Mouse (Mus musculus): ENCODE measurements around the gene Hoxb5. TPM values are rescaled to one million over a fixed set of nuclear protein-coding genes. Genes with fewer than 3 reads are reported as not detected.

The Hoxb5 gene
- polyA plus RNA-seq, 1 experiment from 2014 or later = 7.5 TPM

GRCm38 (mm10) chr11:96346916-96347520, 43.9 kb downstream of the Hoxb5 start:
- Histone ChIP-seq H3K4me2 (replicated peaks; ENCODE audit: low read depth) (no peak overlapping the region), H3K36me3 (ENCODE audit: control insufficient read depth, insufficient read depth, low read length) (no peaks in the 10 kb centered on the region; the same call in 1 of the 2 replicates), H3K27me3 (ENCODE audit: control insufficient read depth, insufficient read depth, low read length) (peaks cover 4% of the 10 kb centered on the region; the same call in 1 of the 2 replicates), H3K4me3 (ENCODE audit: low read depth, low read length) (no peak overlapping the region), H3K4me1 (replicated peaks; ENCODE audit: control insufficient read depth, insufficient read depth) (0 out of 2 replicates have a peak, but pooled peaks cover 2% of the 10 kb centered on the region), H3K9ac (ENCODE audit: low read length) (no peak overlapping the region), H3K27ac (replicated peaks) (peak overlapping the region; percentile 90), H3K9me3 (ENCODE audit: control insufficient read depth, low read length) (no peaks in the 10 kb centered on the region)
- ATAC-seq (ENCODE audit: low FRiP score, low TSS enrichment) (no peak), DNase-seq (ENCODE audit: low spot score) (no peak)
- WGBS = 45% methylated on average over 5 of the region's 5 CpGs
- no peak for TF ChIP-seq EP300 (optimal IDR thresholded peaks at IDR 0.05)
- no peak for TF ChIP-seq CTCF (IDR thresholded peaks at IDR 0.05; ENCODE audit: low read depth)

GRCm38 (mm10) chr11:96347717-96348116, 44.6 kb downstream of the Hoxb5 start:
- no peak for ATAC-seq (ENCODE audit: low FRiP score, low TSS enrichment)
- H3K27me3 ChIP-seq (ENCODE audit: control insufficient read depth, insufficient read depth, low read length) = peaks cover 4% of the 10 kb centered on the region; the same call in 1 of the 2 replicates
- no peak overlapping the region for H3K4me3 ChIP-seq (ENCODE audit: low read depth, low read length)
- H3K4me2 ChIP-seq (replicated peaks; ENCODE audit: low read depth) = 0 out of 2 replicates have a peak overlapping the region, but pooled peaks have one; percentile 14
- WGBS = 31% methylated on average over 4 of the region's 4 CpGs
- H3K4me1 ChIP-seq (replicated peaks; ENCODE audit: control insufficient read depth, insufficient read depth) = 0 out of 2 replicates have a peak, but pooled peaks cover 2% of the 10 kb centered on the region
- H3K9me3 ChIP-seq (ENCODE audit: control insufficient read depth, low read length) = no peaks in the 10 kb centered on the region
- H3K36me3 ChIP-seq (ENCODE audit: control insufficient read depth, insufficient read depth, low read length) = no peaks in the 10 kb centered on the region; the same call in 1 of the 2 replicates
- TF ChIP-seq CTCF (IDR thresholded peaks at IDR 0.05; ENCODE audit: low read depth) = no peak
- no peak for TF ChIP-seq EP300 (optimal IDR thresholded peaks at IDR 0.05)
- DNase-seq (ENCODE audit: low spot score) = no peak
- H3K9ac ChIP-seq (ENCODE audit: low read length) = no peak overlapping the region
- H3K27ac ChIP-seq (replicated peaks) = peak overlapping the region; percentile 72

- no peak for ATAC-seq (ENCODE audit: low FRiP score, low TSS enrichment)
- no peaks in the 10 kb centered on the region; the same call in 1 of the 2 replicates for H3K36me3 ChIP-seq (ENCODE audit: control insufficient read depth, insufficient read depth, low read length)
- no peaks in the 10 kb centered on the region for H3K9me3 ChIP-seq (ENCODE audit: control insufficient read depth, low read length)
- peak overlapping the region; percentile 72 for H3K27ac ChIP-seq (replicated peaks)
- H3K4me3 ChIP-seq (ENCODE audit: low read depth, low read length) = no peak overlapping the region
- H3K9ac ChIP-seq (ENCODE audit: low read length) = no peak overlapping the region
- WGBS = 34% methylated on average over 21 of the region's 21 CpGs
- TF ChIP-seq CTCF (IDR thresholded peaks at IDR 0.05; ENCODE audit: low read depth) (no peak), EP300 (optimal IDR thresholded peaks at IDR 0.05) (no peak)
- peaks cover 2% of the 10 kb centered on the region; the same call in 1 of the 2 replicates for H3K27me3 ChIP-seq (ENCODE audit: control insufficient read depth, insufficient read depth, low read length)
- peak overlapping the region; percentile 31; the same call in 1 of the 2 replicates for H3K4me2 ChIP-seq (replicated peaks; ENCODE audit: low read depth)
- peak; percentile 34 for DNase-seq (ENCODE audit: low spot score)
- H3K4me1 ChIP-seq (replicated peaks; ENCODE audit: control insufficient read depth, insufficient read depth) = no peaks in the 10 kb centered on the region
Measured at GRCm38 (mm10) chr11:96348141-96348928, 45.2 kb downstream of the Hoxb5 start.

GRCm38 (mm10) chr11:96348988-96349387, 45.9 kb downstream of the Hoxb5 start:
- Histone ChIP-seq H3K36me3 (ENCODE audit: control insufficient read depth, insufficient read depth, low read length) (no peaks in the 10 kb centered on the region; the same call in 1 of the 2 replicates), H3K9ac (ENCODE audit: low read length) (no peak overlapping the region), H3K9me3 (ENCODE audit: control insufficient read depth, low read length) (no peaks in the 10 kb centered on the region), H3K4me3 (ENCODE audit: low read depth, low read length) (no peak overlapping the region), H3K4me2 (replicated peaks; ENCODE audit: low read depth) (peak overlapping the region; percentile 31), H3K27ac (replicated peaks) (peak overlapping the region; percentile 78), H3K4me1 (replicated peaks; ENCODE audit: control insufficient read depth, insufficient read depth) (no peaks in the 10 kb centered on the region), H3K27me3 (ENCODE audit: control insufficient read depth, insufficient read depth, low read length) (peaks cover 2% of the 10 kb centered on the region; the same call in 1 of the 2 replicates)
- TF ChIP-seq EP300 (optimal IDR thresholded peaks at IDR 0.05) (no peak), CTCF (IDR thresholded peaks at IDR 0.05; ENCODE audit: low read depth) (no peak)
- DNase-seq (ENCODE audit: low spot score) = no peak
- no peak for ATAC-seq (ENCODE audit: low FRiP score, low TSS enrichment)
- WGBS = 48% methylated on average over 3 of the region's 3 CpGs

- Histone ChIP-seq H3K27me3 (ENCODE audit: control insufficient read depth, insufficient read depth, low read length) (no peaks in the 10 kb centered on the region; the same call in 1 of the 2 replicates), H3K4me3 (ENCODE audit: low read depth, low read length) (0 out of 2 replicates have a peak overlapping the region, but pooled peaks have one; percentile 10), H3K4me1 (replicated peaks; ENCODE audit: control insufficient read depth, insufficient read depth) (no peaks in the 10 kb centered on the region), H3K36me3 (ENCODE audit: control insufficient read depth, insufficient read depth, low read length) (no peaks in the 10 kb centered on the region; the same call in 1 of the 2 replicates), H3K9me3 (ENCODE audit: control insufficient read depth, low read length) (no peaks in the 10 kb centered on the region), H3K9ac (ENCODE audit: low read length) (peak overlapping the region; percentile 41; the same call in 1 of the 2 replicates), H3K27ac (replicated peaks) (peak overlapping the region; percentile 78), H3K4me2 (replicated peaks; ENCODE audit: low read depth) (peak overlapping the region; percentile 31)
- 28% methylated on average over 14 of the region's 14 CpGs for WGBS
- DNase-seq (ENCODE audit: low spot score) (no peak), ATAC-seq (ENCODE audit: low FRiP score, low TSS enrichment) (no peak)
- TF ChIP-seq CTCF (IDR thresholded peaks at IDR 0.05; ENCODE audit: low read depth) = no peak
- no peak for TF ChIP-seq EP300 (optimal IDR thresholded peaks at IDR 0.05)
Measured at GRCm38 (mm10) chr11:96349491-96350340, 46.6 kb downstream of the Hoxb5 start.

All from stomach, postnatal 0 days (tissue).